Mouse (Mus musculus): ENCODE data around the gene Gm20708. TPM values are rescaled to one million over a fixed set of nuclear protein-coding genes. Genes with fewer than 3 reads are reported as not detected.
"Not testable (repeated sequence)": the region's sequence is repeated elsewhere in the genome, so short reads cannot be mapped to it uniquely, and the experiment has no call there.

The Gm20708 gene
- polyA plus RNA-seq, 1 experiment from 2014 or later = not detected

GRCm38 (mm10) chr11:117828149-117828887, 18.9 kb downstream of the Gm20708 start:
- Histone ChIP-seq H3K27me3 (replicated peaks) (no peaks in the 10 kb centered on the region), H3K27ac (no peak overlapping the region), H3K4me2 (replicated peaks) (no peak overlapping the region), H3K4me1 (peaks cover 43% of the 10 kb centered on the region), H3K9me3 (no peaks in the 10 kb centered on the region), H3K36me3 (no peaks in the 10 kb centered on the region; the same call in 1 of the 2 replicates), H3K9ac (no peak overlapping the region), H3K4me3 (no peak overlapping the region)
- WGBS = 84% methylated on average over 18 of the region's 18 CpGs
- ATAC-seq (ENCODE audit: low FRiP score, low read depth) = no peak

- Histone ChIP-seq H3K9ac (no peak overlapping the region), H3K4me1 (peaks cover 41% of the 10 kb centered on the region), H3K4me3 (no peak overlapping the region), H3K27ac (no peak overlapping the region), H3K9me3 (no peaks in the 10 kb centered on the region), H3K27me3 (replicated peaks) (no peaks in the 10 kb centered on the region), H3K36me3 (no peaks in the 10 kb centered on the region), H3K4me2 (replicated peaks) (no peak overlapping the region)
- WGBS = 67% methylated on average over 9 of the region's 9 CpGs
- no peak for ATAC-seq (ENCODE audit: low FRiP score, low read depth)
These were observed 19.6 kb downstream of the Gm20708 start for GRCm38 (mm10) chr11:117828888-117829604.

GRCm38 (mm10) chr11:117829671-117830215, 20.3 kb downstream of the Gm20708 start:
- no peak for ATAC-seq (ENCODE audit: low FRiP score, low read depth)
- Histone ChIP-seq H3K9me3 (no peaks in the 10 kb centered on the region), H3K4me2 (replicated peaks) (no peak overlapping the region), H3K4me1 (peaks cover 36% of the 10 kb centered on the region), H3K9ac (no peak overlapping the region), H3K27me3 (replicated peaks) (no peaks in the 10 kb centered on the region), H3K4me3 (no peak overlapping the region), H3K36me3 (no peaks in the 10 kb centered on the region), H3K27ac (no peak overlapping the region)
- WGBS = 81% methylated on average over 2 of the region's 2 CpGs

GRCm38 (mm10) chr11:117830401-117830800, 20.9 kb downstream of the Gm20708 start:
- no peak for ATAC-seq (ENCODE audit: low FRiP score, low read depth)
- Histone ChIP-seq H3K36me3 (no peaks in the 10 kb centered on the region), H3K4me3 (no peak overlapping the region), H3K9me3 (no peaks in the 10 kb centered on the region), H3K27ac (no peak overlapping the region), H3K27me3 (replicated peaks) (no peaks in the 10 kb centered on the region), H3K4me2 (replicated peaks) (no peak overlapping the region), H3K9ac (no peak overlapping the region), H3K4me1 (peaks cover 32% of the 10 kb centered on the region)
- WGBS = 87% methylated on average over 9 of the region's 9 CpGs

- Histone ChIP-seq H3K9ac (0 out of 2 replicates have a peak overlapping the region, but pooled peaks have one; percentile 26), H3K4me3 (peak overlapping the region; percentile 36), H3K27me3 (replicated peaks) (no peaks in the 10 kb centered on the region), H3K36me3 (no peaks in the 10 kb centered on the region), H3K27ac (no peak overlapping the region; the same call in 1 of the 2 replicates), H3K4me1 (peaks cover 15% of the 10 kb centered on the region; the same call in 1 of the 2 replicates), H3K4me2 (replicated peaks) (peak overlapping the region; percentile 61), H3K9me3 (no peaks in the 10 kb centered on the region)
- peak; percentile 64 for ATAC-seq (ENCODE audit: low FRiP score, low read depth)
- WGBS = 19% methylated on average over 28 of the region's 28 CpGs
These were observed 22.9 kb downstream of the Gm20708 start for GRCm38 (mm10) chr11:117832086-117832969.

GRCm38 (mm10) chr11:117833509-117833908, 24.0 kb downstream of the Gm20708 start:
- not testable (repeated sequence) for ATAC-seq (ENCODE audit: low FRiP score, low read depth); H3K36me3 ChIP-seq; H3K27ac ChIP-seq; H3K4me3 ChIP-seq; H3K9ac ChIP-seq; H3K4me1 ChIP-seq; H3K27me3 ChIP-seq (replicated peaks); H3K4me2 ChIP-seq (replicated peaks); H3K9me3 ChIP-seq
- WGBS = 81% methylated on average over 6 of the region's 6 CpGs

GRCm38 (mm10) chr11:117834086-117834485, 24.6 kb downstream of the Gm20708 start:
- H3K9me3 ChIP-seq = no peaks in the 10 kb centered on the region
- H3K9ac ChIP-seq = no peak overlapping the region
- 0 out of 2 replicates have a peak, but pooled peaks cover 7% of the 10 kb centered on the region for H3K4me1 ChIP-seq
- ATAC-seq (ENCODE audit: low FRiP score, low read depth) = no peak
- H3K27me3 ChIP-seq (replicated peaks) = no peaks in the 10 kb centered on the region
- no peak overlapping the region for H3K4me3 ChIP-seq
- no peak overlapping the region for H3K4me2 ChIP-seq (replicated peaks)
- 95% methylated on average over 8 of the region's 8 CpGs for WGBS
- H3K27ac ChIP-seq = no peak overlapping the region
- H3K36me3 ChIP-seq = no peaks in the 10 kb centered on the region

- H3K9me3 ChIP-seq = no peaks in the 10 kb centered on the region
- no peak overlapping the region for H3K27ac ChIP-seq
- no peaks in the 10 kb centered on the region for H3K36me3 ChIP-seq
- no peaks in the 10 kb centered on the region for H3K27me3 ChIP-seq (replicated peaks)
- WGBS = 26% methylated on average over 13 of the region's 13 CpGs
- H3K4me3 ChIP-seq = no peak overlapping the region
- no peak overlapping the region for H3K9ac ChIP-seq
- 0 out of 2 replicates have a peak, but pooled peaks cover 7% of the 10 kb centered on the region for H3K4me1 ChIP-seq
- ATAC-seq (ENCODE audit: low FRiP score, low read depth) = no peak
- H3K4me2 ChIP-seq (replicated peaks) = peak overlapping the region; percentile 36
These were observed 26.8 kb downstream of the Gm20708 start for GRCm38 (mm10) chr11:117836306-117836705.

- Histone ChIP-seq H3K4me2 (replicated peaks) (no peak overlapping the region), H3K27ac (no peak overlapping the region), H3K9ac (no peak overlapping the region), H3K4me3 (no peak overlapping the region), H3K36me3 (no peaks in the 10 kb centered on the region), H3K27me3 (replicated peaks) (no peaks in the 10 kb centered on the region), H3K9me3 (no peaks in the 10 kb centered on the region), H3K4me1 (no peaks in the 10 kb centered on the region)
- no peak for ATAC-seq (ENCODE audit: low FRiP score, low read depth)
- WGBS = 78% methylated on average over 2 of the region's 2 CpGs
These were observed 29.1 kb downstream of the Gm20708 start for GRCm38 (mm10) chr11:117838572-117838971.

- H3K9me3 ChIP-seq = no peaks in the 10 kb centered on the region
- 93% methylated on average over 1 of the region's 1 CpGs for WGBS
- H3K4me3 ChIP-seq = no peak overlapping the region
- H3K9ac ChIP-seq = no peak overlapping the region
- H3K4me1 ChIP-seq = no peaks in the 10 kb centered on the region
- no peaks in the 10 kb centered on the region for H3K36me3 ChIP-seq
- ATAC-seq (ENCODE audit: low FRiP score, low read depth) = no peak
- no peak overlapping the region for H3K4me2 ChIP-seq (replicated peaks)
- no peak overlapping the region for H3K27ac ChIP-seq
- H3K27me3 ChIP-seq (replicated peaks) = no peaks in the 10 kb centered on the region
These were observed 29.6 kb downstream of the Gm20708 start for GRCm38 (mm10) chr11:117839021-117839420.

- no peaks in the 10 kb centered on the region for H3K4me1 ChIP-seq
- no peak overlapping the region for H3K4me3 ChIP-seq
- no peaks in the 10 kb centered on the region for H3K9me3 ChIP-seq
- no peak overlapping the region for H3K9ac ChIP-seq
- no peaks in the 10 kb centered on the region for H3K27me3 ChIP-seq (replicated peaks)
- ATAC-seq (ENCODE audit: low FRiP score, low read depth) = no peak
- H3K36me3 ChIP-seq = no peaks in the 10 kb centered on the region
- H3K4me2 ChIP-seq (replicated peaks) = no peak overlapping the region
- no peak overlapping the region for H3K27ac ChIP-seq
- WGBS = 44% methylated on average over 1 of the region's 1 CpGs
These were observed 31.4 kb downstream of the Gm20708 start for GRCm38 (mm10) chr11:117840910-117841309.
